Mouse (Mus musculus) testis, adult 2 months (tissue): ENCODE results near the gene Umps.

Source experiments
- CTCF ChIP-seq: fragments of 200-500 bp; IDR thresholded peaks from 2 replicates; pipeline ENCODE4 v1.5.1; 2012; ENCODE audit warnings: low read depth, mild to moderate bottlenecking, inconsistent platforms, low read length, moderate library complexity; ENCODE audit not compliant: control insufficient read depth, insufficient read depth, insufficient replicate concordance
- POLR2A ChIP-seq: fragments of 200-500 bp; IDR thresholded peaks from 2 replicates; pipeline ENCODE4 v1.6.1; 2012; ENCODE audit warnings: low read depth, mild to moderate bottlenecking, inconsistent platforms, low read length, moderate library complexity; ENCODE audit not compliant: control insufficient read depth

- no peak for TF ChIP-seq CTCF
- TF ChIP-seq POLR2A, result no peak
Measured at GRCm38 (mm10) chr16:33994321-33994720, 27.5 kb upstream of the Umps start.
